Mouse (Mus musculus): ENCODE data around the gene Smpd2.

GRCm38 (mm10) chr10:41450137-41450670 lies 40.0 kb downstream of the Smpd2 start, which contains the start of gene Zbtb24:
- TF ChIP-seq USF1 (IDR thresholded peaks at IDR 0.05; ENCODE audit: low read depth) (peak; percentile 98), POLR2A (IDR thresholded peaks at IDR 0.05; ENCODE audit: insufficient read length, low read depth) (peak; percentile 76)
